Comparison of ENCODE assay signal across 22 mouse cellular contexts in the genomic region with DNA sequence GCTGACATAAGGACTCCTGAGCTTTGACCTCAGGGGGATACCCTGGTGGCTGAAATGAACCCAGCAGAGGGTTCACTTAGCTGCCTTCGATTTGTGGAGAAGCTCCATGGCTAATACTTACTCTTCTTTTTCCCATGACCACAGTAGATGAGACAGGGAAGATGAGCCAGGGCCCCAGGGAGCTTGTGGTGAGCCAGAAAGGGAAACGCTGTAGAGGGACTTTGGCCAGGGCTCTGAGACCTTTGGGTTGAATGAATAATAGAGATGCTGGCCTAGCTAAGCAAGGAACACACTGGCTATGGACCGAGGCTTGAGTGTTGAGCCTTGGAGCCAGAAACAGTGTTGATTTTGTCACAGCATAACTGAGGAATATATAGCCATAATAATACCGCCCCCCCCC. TPM values are rescaled to one million over a fixed set of nuclear protein-coding genes. Genes with fewer than 3 reads are reported as not detected.
DNase-seq lines count a peak whose midpoint lies in the region; ATAC-seq and TF ChIP-seq lines count a peak whose summit lies in the region.
"Had no signal": no experiment of that assay in that cellular context is flagged by ENCODE, and none has a peak within 500 bp of the region (broad histone marks: within the 10 kb centered on the region; RNA-seq: fewer than 3 reads in every experiment).

No protein-coding gene starts in this region.

- no peak overlapping the region for H3K9ac ChIP-seq in intestine, embryonic 14.5 days (ENCODE audit: low read length)
- no peak overlapping the region for H3K9ac ChIP-seq in intestine, postnatal 0 days (ENCODE audit: low read depth, low read length)
- no peak overlapping the region for H3K9ac ChIP-seq in kidney, embryonic 15.5 days
- H3K9ac ChIP-seq in liver, embryonic 13.5 days = peak overlapping the region; percentile 52
- H3K9ac ChIP-seq in stomach, embryonic 15.5 days = no peak overlapping the region
- H3K9ac ChIP-seq: embryonic facial prominence, embryonic 13.5 days; forebrain, embryonic 13.5 days; heart, embryonic 12.5 days; lung, embryonic 14.5 days had no signal

- peak overlapping the region; percentile 15 for H3K4me3 ChIP-seq in intestine, embryonic 14.5 days (ENCODE audit: low read depth, low read length)
- H3K4me3 ChIP-seq in intestine, postnatal 0 days (ENCODE audit: low read depth, low read length) = no peak overlapping the region
- 0 out of 2 replicates have a peak overlapping the region, but pooled peaks have one; percentile 4 for H3K4me3 ChIP-seq in kidney, embryonic 15.5 days (replicated peaks)
- H3K4me3 ChIP-seq in liver, embryonic 13.5 days (replicated peaks) = peak overlapping the region; percentile 41
- H3K4me3 ChIP-seq in stomach, embryonic 15.5 days (replicated peaks) = peak overlapping the region; percentile 27
- H3K4me3 ChIP-seq: embryonic facial prominence, embryonic 13.5 days; forebrain, embryonic 13.5 days; heart, embryonic 12.5 days had no signal

- 65% methylated on average over 4 of the region's 4 CpGs for WGBS in intestine, embryonic 14.5 days
- WGBS in intestine, postnatal 0 days = 34% methylated on average over 4 of the region's 4 CpGs
- WGBS in kidney, embryonic 15.5 days = 72% methylated on average over 4 of the region's 4 CpGs
- 56% methylated on average over 4 of the region's 4 CpGs for WGBS in liver, embryonic 13.5 days (ENCODE audit: insufficient replicate concordance)
- 60% methylated on average over 4 of the region's 4 CpGs for WGBS in stomach, embryonic 15.5 days

- H3K9me3 ChIP-seq in intestine, embryonic 14.5 days (ENCODE audit: control insufficient read depth, low read length) = no peaks in the 10 kb centered on the region
- no peaks in the 10 kb centered on the region for H3K9me3 ChIP-seq in intestine, postnatal 0 days (ENCODE audit: control insufficient read depth)
- H3K9me3 ChIP-seq in kidney, embryonic 15.5 days (replicated peaks) = no peaks in the 10 kb centered on the region
- H3K9me3 ChIP-seq in liver, embryonic 13.5 days (replicated peaks) = no peaks in the 10 kb centered on the region
- no peaks in the 10 kb centered on the region for H3K9me3 ChIP-seq in stomach, embryonic 15.5 days
- H3K9me3 ChIP-seq: embryonic facial prominence, embryonic 13.5 days; forebrain, embryonic 13.5 days; heart, embryonic 12.5 days had no signal

- H3K36me3 ChIP-seq in intestine, embryonic 14.5 days (ENCODE audit: control insufficient read depth, insufficient read depth, low read length) = no peaks in the 10 kb centered on the region
- H3K36me3 ChIP-seq in intestine, postnatal 0 days (ENCODE audit: control insufficient read depth, insufficient read depth) = no peaks in the 10 kb centered on the region
- H3K36me3 ChIP-seq in kidney, embryonic 15.5 days = no peaks in the 10 kb centered on the region
- H3K36me3 ChIP-seq in liver, embryonic 13.5 days = no peaks in the 10 kb centered on the region
- no peaks in the 10 kb centered on the region for H3K36me3 ChIP-seq in stomach, embryonic 15.5 days
- H3K36me3 ChIP-seq: embryonic facial prominence, embryonic 13.5 days; heart, embryonic 12.5 days had no signal

- peaks cover 3% of the 10 kb centered on the region; the same call in 1 of the 2 replicates for H3K4me1 ChIP-seq in intestine, embryonic 14.5 days (replicated peaks; ENCODE audit: control insufficient read depth, insufficient read depth, low read length)
- H3K4me1 ChIP-seq in intestine, postnatal 0 days (replicated peaks; ENCODE audit: control insufficient read depth, insufficient read depth, low read length) = no peaks in the 10 kb centered on the region
- peaks cover 38% of the 10 kb centered on the region for H3K4me1 ChIP-seq in kidney, embryonic 15.5 days
- peaks cover 16% of the 10 kb centered on the region for H3K4me1 ChIP-seq in liver, embryonic 13.5 days (replicated peaks)
- peaks cover 13% of the 10 kb centered on the region for H3K4me1 ChIP-seq in stomach, embryonic 15.5 days
- H3K4me1 ChIP-seq: heart, embryonic 12.5 days had no signal

- no peak for ATAC-seq in intestine, embryonic 14.5 days (replicated peaks; ENCODE audit: low FRiP score, low TSS enrichment, low read depth)
- ATAC-seq in intestine, postnatal 0 days = no peak
- peak; percentile 49; the same call in 1 of the 2 replicates for ATAC-seq in kidney, embryonic 15.5 days (replicated peaks; ENCODE audit: low FRiP score)
- ATAC-seq in liver, embryonic 13.5 days (ENCODE audit: low read depth) = no peak; the same call in 1 of the 2 replicates
- no peak for ATAC-seq in stomach, embryonic 15.5 days (ENCODE audit: insufficient read depth, low FRiP score, low read depth)
- ATAC-seq in erythroid progenitor cell, adult 5-6 weeks (replicated peaks; ENCODE audit: low FRiP score, poor library complexity, severe bottlenecking) = no peak
- ATAC-seq: forebrain, embryonic 13.5 days; hindbrain, postnatal 0 days had no signal

- H3K27me3 ChIP-seq in intestine, embryonic 14.5 days (replicated peaks; ENCODE audit: control insufficient read depth, insufficient read depth, low read length) = no peaks in the 10 kb centered on the region
- no peaks in the 10 kb centered on the region for H3K27me3 ChIP-seq in intestine, postnatal 0 days (replicated peaks; ENCODE audit: control insufficient read depth, insufficient read depth, low read length)
- H3K27me3 ChIP-seq in kidney, embryonic 15.5 days = no peaks in the 10 kb centered on the region
- no peaks in the 10 kb centered on the region for H3K27me3 ChIP-seq in liver, embryonic 13.5 days
- no peaks in the 10 kb centered on the region for H3K27me3 ChIP-seq in stomach, embryonic 15.5 days (replicated peaks)
- H3K27me3 ChIP-seq: forebrain, embryonic 13.5 days; heart, embryonic 12.5 days had no signal

- peak overlapping the region; percentile 29 for H3K27ac ChIP-seq in intestine, embryonic 14.5 days (ENCODE audit: low read depth)
- H3K27ac ChIP-seq in intestine, postnatal 0 days (ENCODE audit: low read depth, low read length) = no peak overlapping the region
- H3K27ac ChIP-seq in kidney, embryonic 15.5 days = peak overlapping the region; percentile 73
- H3K27ac ChIP-seq in liver, embryonic 13.5 days = peak overlapping the region; percentile 61
- peak overlapping the region; percentile 71; the same call in 1 of the 2 replicates for H3K27ac ChIP-seq in stomach, embryonic 15.5 days
- H3K27ac ChIP-seq: embryonic facial prominence, embryonic 13.5 days; forebrain, embryonic 13.5 days; hindbrain, postnatal 0 days had no signal

- TF ChIP-seq CTCF in intestine, postnatal 0 days (IDR thresholded peaks at IDR 0.05; ENCODE audit: low read depth) = no peak

- DNase-seq in intestine, embryonic 14.5 days (ENCODE audit: low spot score) = no peak
- DNase-seq in liver, embryonic 13.5 days = no peak
- no peak for DNase-seq in right cerebral cortex, adult 18-20 months
- no peak for DNase-seq in spleen, postnatal 10 days (ENCODE audit: low spot score in 2 of 2)
- DNase-seq: B cell, adult 2 months; cerebellum, adult 11 months; heart, postnatal 36 days; left cerebral cortex, postnatal 4 days; lung, embryonic 14.5 days; midbrain, embryonic 14.5 days; right cerebral cortex, postnatal 4 days had no signal

- H3K4me2 ChIP-seq in intestine, embryonic 14.5 days (ENCODE audit: low read length) = peak overlapping the region; percentile 39
- no peak overlapping the region; the same call in 1 of the 2 replicates for H3K4me2 ChIP-seq in intestine, postnatal 0 days (replicated peaks; ENCODE audit: low read depth)
- peak overlapping the region; percentile 20 for H3K4me2 ChIP-seq in kidney, embryonic 15.5 days
- peak overlapping the region; percentile 46 for H3K4me2 ChIP-seq in liver, embryonic 13.5 days
- H3K4me2 ChIP-seq in stomach, embryonic 15.5 days = peak overlapping the region; percentile 34
- H3K4me2 ChIP-seq: embryonic facial prominence, embryonic 13.5 days; forebrain, embryonic 13.5 days; heart, embryonic 12.5 days; lung, embryonic 14.5 days had no signal

RNA-seq across cellular contexts. Expression of gene Habp2, which starts 1.5 kb away (rescaled TPM):
- polyA plus RNA-seq in intestine, embryonic 14.5 days (2014; fragmentation: Nextera tagmentation; extraction: Ambion mirVana) = 26.7 and 27.8 TPM in 2 replicates
- 1.1 and 1.5 TPM in 2 replicates for polyA plus RNA-seq in intestine, postnatal 0 days (2015; fragmentation: Nextera tagmentation; extraction: Ambion mirVana)
- 30.8 and 31.2 TPM in 2 replicates for polyA plus RNA-seq in kidney, embryonic 15.5 days (2015; fragmentation: Nextera tagmentation; extraction: Ambion mirVana)
- polyA plus RNA-seq in liver, embryonic 13.5 days (2015; fragmentation: Nextera tagmentation; extraction: Ambion mirVana) = 36.1 and 46.5 TPM in 2 replicates
- polyA plus RNA-seq in stomach, embryonic 15.5 days (2015; fragmentation: Nextera tagmentation; extraction: Ambion mirVana) = 36.4 and 52.0 TPM in 2 replicates
- not detected in 2 replicates for total RNA-seq in erythroid progenitor cell, adult 5-6 weeks (2015; ENCODE audit: low replicate concordance)
- not detected in 2 replicates for total RNA-seq in erythroid progenitor cell, adult 5-6 weeks (2017; ENCODE audit: low replicate concordance)
- total RNA-seq: heart, postnatal 36 days; hindbrain, postnatal 0 days; layer of hippocampus, postnatal 25 days; left cerebral cortex, postnatal 4 days; megakaryocyte progenitor cell, adult 5-6 weeks had no signal
- polyA plus RNA-seq: cortical plate, adult 2 months; embryonic facial prominence, embryonic 13.5 days; hindbrain, postnatal 0 days; midbrain, embryonic 14.5 days had no signal

Comparison
In these comparisons a context has a peak if more than half of its experiments do, and no peak if none do; other contexts are left out.
1. RNA of gene Habp2, which starts 1.5 kb away (polyA plus RNA-seq): 36.4 to 52.0 TPM in stomach, embryonic 15.5 days, 36.1 to 46.5 TPM in liver, embryonic 13.5 days, 30.8 to 31.2 TPM in kidney, embryonic 15.5 days and 26.7 to 27.8 TPM in intestine, embryonic 14.5 days; 1.1 to 1.5 TPM in intestine, postnatal 0 days; every median in the first group is over 10 times any median in the second.